Mouse (Mus musculus) G1E (cell line): Measurements from ENCODE around the gene Stfa2.
"Not testable (repeated sequence)": the region's sequence is repeated elsewhere in the genome, so short reads cannot be mapped to it uniquely, and the experiment has no call there.

Source experiments
- CTCF ChIP-seq: IDR thresholded peaks from 2 replicates; pipeline ENCODE4 v1.5.1; 2012; ENCODE audit warnings: low read depth, low read length, inconsistent platforms, mixed read lengths
- GATA1 ChIP-seq: IDR thresholded peaks from 2 replicates; pipeline ENCODE4 v1.6.1; 2012; ENCODE audit warnings: borderline replicate concordance, low read length, inconsistent platforms, mixed read lengths
- GATA2 ChIP-seq: IDR thresholded peaks from 2 replicates; pipeline ENCODE4 v1.6.1; 2012; ENCODE audit warnings: low read depth, low read length, inconsistent platforms, borderline replicate concordance
- POLR2AphosphoS5 ChIP-seq: IDR thresholded peaks from 2 replicates; pipeline ENCODE4 v1.6.1; 2012; ENCODE audit warnings: low read depth, low read length, inconsistent platforms; ENCODE audit not compliant: insufficient replicate concordance
- TAL1 ChIP-seq: conservative IDR thresholded peaks from 2 replicates; pipeline ENCODE4 v1.6.1; 2012; ENCODE audit warnings: low read depth, low read length, inconsistent platforms, mixed read lengths

- not testable (repeated sequence) for TF ChIP-seq CTCF, GATA1, POLR2AphosphoS5, TAL1, GATA2
Observed at GRCm38 (mm10) chr16:36420979-36421378, 12.7 kb upstream of the Stfa2 start.
